Mouse (Mus musculus): ENCODE results near the gene Tpi1.
A peak's percentile ranks its signal among the peaks of the same experiment; 100 is the strongest.
"Not testable (repeated sequence)": the region's sequence is repeated elsewhere in the genome, so short reads cannot be mapped to it uniquely, and the experiment has no call there.

Tpi1 gene

GRCm38 (mm10) chr6:124831199-124831598, 17.1 kb upstream of the Tpi1 start:
- not testable (repeated sequence) for DNase-seq (ENCODE audit: low spot score)

- peak; percentile 85 for DNase-seq (ENCODE audit: low spot score)
Measured at GRCm38 (mm10) chr6:124829799-124830700, 16.0 kb upstream of the Tpi1 start.

- DNase-seq (ENCODE audit: low spot score) = peak; percentile 87
Measured at GRCm38 (mm10) chr6:124828868-124829798, 15.0 kb upstream of the Tpi1 start, which contains the start of the genes Usp5 and Cdca3. Gene Usp5 (minus strand): TSS chr6:124829484. Gene Cdca3 (plus strand): TSS chr6:124829547.

GRCm38 (mm10) chr6:124828101-124828592, 14.1 kb upstream of the Tpi1 start:
- DNase-seq (ENCODE audit: low spot score) = no peak

GRCm38 (mm10) chr6:124822049-124822448, 8.0 kb upstream of the Tpi1 start:
- no peak for DNase-seq (ENCODE audit: low spot score)

GRCm38 (mm10) chr6:124820891-124821290, 6.8 kb upstream of the Tpi1 start:
- no peak for DNase-seq (ENCODE audit: low spot score)

- DNase-seq (ENCODE audit: low spot score) = no peak
Measured at GRCm38 (mm10) chr6:124817971-124818370, 3.9 kb upstream of the Tpi1 start.

- DNase-seq (ENCODE audit: low spot score) = no peak
Measured at GRCm38 (mm10) chr6:124817563-124817962, 3.5 kb upstream of the Tpi1 start.

- DNase-seq (ENCODE audit: low spot score) = no peak
Measured at GRCm38 (mm10) chr6:124817125-124817524, 3.0 kb upstream of the Tpi1 start.

GRCm38 (mm10) chr6:124816611-124817010, 2.5 kb upstream of the Tpi1 start:
- DNase-seq (ENCODE audit: low spot score) = no peak

GRCm38 (mm10) chr6:124814858-124815774, 1.0 kb upstream of the Tpi1 start:
- no peak for DNase-seq (ENCODE audit: low spot score)

GRCm38 (mm10) chr6:124814448-124814847, 352 bp upstream of the Tpi1 start:
- DNase-seq (ENCODE audit: low spot score) = no peak

- no peak for DNase-seq (ENCODE audit: low spot score)
Measured at GRCm38 (mm10) chr6:124813496-124813895, 600 bp downstream of the Tpi1 start.

GRCm38 (mm10) chr6:124812848-124813247, 1.2 kb downstream of the Tpi1 start:
- no peak for DNase-seq (ENCODE audit: low spot score)

- DNase-seq (ENCODE audit: low spot score) = no peak
Measured at GRCm38 (mm10) chr6:124811701-124812560, 2.2 kb downstream of the Tpi1 start.

- no peak for DNase-seq (ENCODE audit: low spot score)
Measured at GRCm38 (mm10) chr6:124811403-124811665, 2.8 kb downstream of the Tpi1 start.

- not testable (repeated sequence) for DNase-seq (ENCODE audit: low spot score)
Measured at GRCm38 (mm10) chr6:124810566-124811402, 3.3 kb downstream of the Tpi1 start.

GRCm38 (mm10) chr6:124809775-124810538, 4.1 kb downstream of the Tpi1 start:
- no peak for DNase-seq (ENCODE audit: low spot score)

All from ovary, postnatal 10 days (tissue).